Mouse (Mus musculus) c-Kit-positive CD71-positive TER-119-positive erythroid progenitor cells, embryonic 14.5 days (primary cell): ENCODE results near the gene Cpeb2.

Source experiments
- DNase-seq: peaks from one replicate; pipeline ENCODE4 v3.0.0-alpha.2; 2013; ENCODE audit warnings: low spot score

Gene Cpeb2

DNA sequence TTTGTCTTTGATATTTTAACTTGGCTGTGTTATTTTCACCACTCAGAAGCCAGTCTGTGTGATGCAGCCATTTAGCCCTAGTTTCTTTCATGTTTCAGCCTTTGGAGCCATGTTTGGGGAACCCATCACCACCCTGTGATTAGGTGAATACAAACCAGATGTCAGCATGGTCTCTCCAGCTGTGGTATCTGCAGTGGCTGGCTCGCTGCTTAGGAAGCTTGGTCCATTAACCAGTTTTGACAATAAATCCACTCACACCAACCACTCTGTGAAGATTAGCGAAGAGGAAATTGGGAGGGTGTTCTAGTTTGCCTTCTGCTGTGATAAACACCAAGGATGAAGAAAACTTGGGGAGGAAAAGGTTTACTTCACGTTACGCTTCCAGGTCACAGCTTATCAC is 92.6 kb downstream of the Cpeb2 start:
- no peak for DNase-seq

GRCm38 (mm10) chr5:43328579-43328978 is 95.6 kb downstream of the Cpeb2 start:
- DNase-seq: no peak

DNA sequence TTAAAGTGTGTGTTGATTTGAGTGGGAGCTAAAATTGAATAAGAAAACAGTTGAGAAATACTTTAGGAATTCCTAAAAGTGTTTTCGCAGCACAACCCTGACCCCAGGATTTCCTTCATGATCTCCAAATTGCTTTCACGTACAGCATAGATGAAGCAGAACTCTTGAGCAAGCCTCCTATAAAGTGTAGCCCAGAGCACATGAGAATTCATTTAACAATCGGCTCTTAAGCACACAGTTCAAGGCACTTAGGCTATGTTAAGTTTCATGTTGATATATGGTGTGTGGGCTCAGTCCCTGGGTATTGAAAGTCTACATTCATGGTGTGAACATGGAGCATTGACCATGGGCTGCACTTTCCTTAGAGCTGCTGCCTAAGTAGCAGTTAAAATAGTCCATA is 97.3 kb downstream of the Cpeb2 start:
- DNase-seq: no peak

- DNase-seq: no peak
Observed at GRCm38 (mm10) chr5:43334469-43334868, 101.5 kb downstream of the Cpeb2 start.

DNA sequence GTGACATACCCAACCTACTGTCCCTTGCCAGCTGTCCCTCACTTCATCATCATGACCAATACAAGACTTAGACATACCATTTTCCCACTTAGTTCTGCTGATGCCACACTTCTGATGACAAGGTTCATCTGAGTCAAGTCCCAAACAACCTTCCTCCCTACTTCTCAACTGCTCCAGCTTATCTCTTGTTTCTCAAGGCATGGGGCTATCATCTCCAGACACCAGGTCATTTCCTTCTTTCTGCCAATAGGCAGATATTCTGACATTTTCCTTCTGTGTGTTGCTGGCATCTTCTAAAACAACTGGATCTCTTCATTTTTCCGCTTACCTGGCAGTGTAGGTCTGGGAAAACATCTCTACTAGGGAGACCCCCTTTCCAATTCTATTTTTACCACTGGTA is 104.2 kb downstream of the Cpeb2 start:
- no peak for DNase-seq

DNA sequence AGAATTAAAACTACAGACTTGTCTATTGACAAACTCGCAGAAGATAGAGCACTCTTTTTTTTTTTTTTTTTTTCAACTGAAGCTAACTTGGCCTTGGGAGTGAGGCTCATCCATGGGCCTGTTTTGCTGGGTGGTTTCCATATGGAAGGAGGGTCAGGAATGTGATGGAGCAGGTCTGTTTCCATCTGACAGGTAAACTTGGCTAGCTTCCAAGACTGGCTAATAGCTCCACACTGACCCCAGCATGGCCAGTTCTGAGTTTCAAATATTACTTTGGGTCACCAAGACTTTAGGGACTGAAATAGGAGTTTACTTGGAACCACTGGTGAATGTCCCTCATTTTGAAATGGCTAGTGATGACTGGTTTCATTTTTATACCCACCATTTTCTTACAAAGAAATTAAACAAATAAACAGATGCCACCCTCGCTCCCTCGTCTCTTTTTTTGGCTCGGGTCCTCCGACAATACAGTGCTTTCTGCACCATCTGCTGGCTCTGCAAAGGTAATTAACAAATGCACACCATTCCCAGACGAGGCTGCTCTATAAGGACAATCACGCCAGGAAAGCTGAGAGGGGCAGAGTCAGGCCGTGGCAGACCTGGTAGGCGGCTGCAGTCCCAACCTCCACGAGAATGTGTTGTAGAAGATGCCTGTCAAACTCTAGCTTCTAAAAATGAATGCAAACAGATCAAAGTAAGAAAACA is 106.0 kb downstream of the Cpeb2 start:
- DNase-seq: no peak
